Mouse (Mus musculus): ENCODE results near the gene Ggt6. TPM values are rescaled to one million over a fixed set of nuclear protein-coding genes. Genes with fewer than 3 reads are reported as not detected.

Gene Ggt6
- total RNA-seq, 1 experiment from 2014 or later = not detected

Other genes with a start within 250 kb of the Ggt6 start
- gene Gm43951, start 228.7 kb upstream of the Ggt6 start, total RNA-seq (2017) = 0.74 and 2.2 TPM in 2 replicates
- 19.3 and 25.4 TPM in 2 replicates for gene 4933427D14Rik, start 228.1 kb upstream of the Ggt6 start, total RNA-seq (2017)
- gene Txndc17, start 228.0 kb upstream of the Ggt6 start, total RNA-seq (2017) = 26.3 and 28.5 TPM in 2 replicates
- 25.2 and 30.3 TPM in 2 replicates for gene Med31, start 219.9 kb upstream of the Ggt6 start, total RNA-seq (2017)
- gene Slc13a5, start 168.3 kb upstream of the Ggt6 start, total RNA-seq (2017) = 0.23 TPM in 1 of 2 replicates, not detected in the other
- 37.6 and 44.4 TPM in 2 replicates for gene Xaf1, start 133.9 kb upstream of the Ggt6 start, total RNA-seq (2017)
- 0.35 TPM in 1 of 2 replicates, not detected in the other for gene Fbxo39, start 121.1 kb upstream of the Ggt6 start, total RNA-seq (2017)
- gene Tekt1, start 73.1 kb upstream of the Ggt6 start, total RNA-seq (2017) = not detected in 2 replicates
- not detected in 2 replicates for gene Smtnl2, start 23.8 kb upstream of the Ggt6 start, total RNA-seq (2017)
- 57.1 and 73.4 TPM in 2 replicates for gene Mybbp1a, start 5.8 kb downstream of the Ggt6 start, total RNA-seq (2017)
- 15.7 and 19.3 TPM in 2 replicates for gene Spns2, start 54.4 kb downstream of the Ggt6 start, total RNA-seq (2017)
- gene Spns3, start 115.0 kb downstream of the Ggt6 start, total RNA-seq (2017) = 5.9 and 6.2 TPM in 2 replicates
- 33.2 and 35.5 TPM in 2 replicates for gene Ube2g1, start 171.8 kb downstream of the Ggt6 start, total RNA-seq (2017)

Data from neutrophil, adult 5-6 weeks (primary cell).